Mouse (Mus musculus) ES-E14 (cell line): ENCODE data around the gene Cdkn2aipnl. TPM values are rescaled to one million over a fixed set of nuclear protein-coding genes. Genes with fewer than 3 reads are reported as not detected.

ENCODE experiments used
- DNase-seq: peaks from one replicate; pipeline ENCODE4 v3.0.0-alpha.2; 2013; ENCODE audit warnings: low read depth, low spot score
- H3K27ac ChIP-seq: 2 replicates; pipeline ENCODE4 v1.5.1; 2012; ENCODE audit warnings: low read depth, mild to moderate bottlenecking, low read length, moderate library complexity, mixed read lengths; ENCODE audit not compliant: poor library complexity, insufficient read depth, severe bottlenecking
- H3K36me3 ChIP-seq: 2 replicates; pipeline ENCODE4 v1.6.1; 2012; ENCODE audit warnings: mild to moderate bottlenecking, low read length, moderate library complexity, mixed read lengths; ENCODE audit not compliant: control insufficient read depth, poor library complexity, insufficient read depth, severe bottlenecking
- H3K4me1 ChIP-seq, 2 experiments: fragments of 150-350 bp in 1 of 2; sonication (generic) in 1 of 2; 2 replicates each; pipeline ENCODE4 v1.6.1; 2012; ENCODE audit warnings: low read length in 2 of 2, mild to moderate bottlenecking in 1 of 2, mixed read lengths in 1 of 2; ENCODE audit not compliant: control insufficient read depth in 2 of 2, insufficient read depth in 2 of 2, poor library complexity in 1 of 2
- H3K4me3 ChIP-seq, 2 experiments: fragments of 150-350 bp in 1 of 2; sonication (generic) in 1 of 2; 2 replicates each; pipeline ENCODE4 v1.5.1; 2012; ENCODE audit warnings: low read length in 2 of 2, low read depth in 1 of 2, mild to moderate bottlenecking in 1 of 2, mixed read lengths in 1 of 2; ENCODE audit not compliant: insufficient read depth in 1 of 2, poor library complexity in 1 of 2, severe bottlenecking in 1 of 2
- H3K9ac ChIP-seq: 2 replicates; pipeline ENCODE4 v1.6.1; 2012; ENCODE audit warnings: low read depth, mild to moderate bottlenecking, low read length, mixed read lengths; ENCODE audit not compliant: poor library complexity, insufficient read depth, severe bottlenecking
- H3K9me3 ChIP-seq: fragments of 150-350 bp; sonication (generic); 2 replicates; pipeline ENCODE4 v1.6.1; 2012; ENCODE audit warnings: low read depth, mild to moderate bottlenecking, low read length; ENCODE audit not compliant: control insufficient read depth, insufficient read depth
- CHD2 ChIP-seq: IDR thresholded peaks from 2 replicates; pipeline ENCODE4 v1.6.1; 2014; ENCODE audit warnings: mild to moderate bottlenecking, low read depth, low read length, inconsistent platforms
- HCFC1 ChIP-seq: IDR thresholded peaks from 2 replicates; pipeline ENCODE4 v1.6.1; 2012; ENCODE audit warnings: low read length, inconsistent platforms, borderline replicate concordance; ENCODE audit not compliant: insufficient read depth
- MAFK ChIP-seq: IDR thresholded peaks from 2 replicates; pipeline ENCODE4 v1.6.1; 2014; ENCODE audit warnings: mild to moderate bottlenecking, low read depth, low read length, inconsistent platforms; ENCODE audit not compliant: insufficient read depth
- ZC3H11A ChIP-seq: IDR thresholded peaks from 2 replicates; pipeline ENCODE4 v1.6.1; 2012; ENCODE audit warnings: low read depth, mild to moderate bottlenecking, inconsistent platforms, low read length, borderline replicate concordance
- ZNF384 ChIP-seq: IDR thresholded peaks from 2 replicates; pipeline ENCODE4 v1.6.1; 2012; ENCODE audit warnings: low read depth, low read length, inconsistent platforms
- in situ Hi-C, 2 experiments: fragments of 600-800 bp; cut with MboI; formaldehyde crosslinking; loops; one replicate each; pipeline ENCODE4 v1.15.1; 2025; ENCODE audit warnings: low sequenced_read_pairs in 2 of 2, inconsistent platforms in 1 of 2; ENCODE audit not compliant: unreplicated experiment in 2 of 2
- total RNA-seq: library from RNA; depleted of rRNA; stranded (reverse); fragments of 300-350 nt; gene quantifications from 2 replicates; pipeline ENCODE4 v1.2.3, GENCODE M21; 2012; rRNA removed

The Cdkn2aipnl gene
- total RNA-seq = 49.4 and 61.7 TPM in 2 replicates

GRCm38 (mm10) chr11:51967443-51968401, at the start of gene Cdkn2aipnl:
Gene Cdkn2aipnl, plus strand, starts transcription at chr11:51967661.
- Histone ChIP-seq H3K27ac (peak within 1 kb of the TSS; percentile 54), H3K4me1 (peaks cover 0 to 5% of the 10 kb centered on the region in 2 experiments; a peak in 1 of 4 replicates), H3K9me3 (no peaks in the 10 kb centered on the region), H3K4me3 (peak within 1 kb of the TSS; percentile 78 to 85), H3K9ac (peak within 1 kb of the TSS; percentile 88), H3K36me3 (peaks cover 19% of the 10 kb centered on the region)
- in situ Hi-C loops = loop anchor here in 1 of 2 experiments (5.0 kb wide), 1 partner anchor 145 kb away; no protein-coding TSS in a partner anchor
- TF ChIP-seq HCFC1 (peak; percentile 68; the same call in 1 of the 2 replicates), ZNF384 (no peak), ZC3H11A (peak; percentile 63)
- DNase-seq = peak; percentile 95

DNA sequence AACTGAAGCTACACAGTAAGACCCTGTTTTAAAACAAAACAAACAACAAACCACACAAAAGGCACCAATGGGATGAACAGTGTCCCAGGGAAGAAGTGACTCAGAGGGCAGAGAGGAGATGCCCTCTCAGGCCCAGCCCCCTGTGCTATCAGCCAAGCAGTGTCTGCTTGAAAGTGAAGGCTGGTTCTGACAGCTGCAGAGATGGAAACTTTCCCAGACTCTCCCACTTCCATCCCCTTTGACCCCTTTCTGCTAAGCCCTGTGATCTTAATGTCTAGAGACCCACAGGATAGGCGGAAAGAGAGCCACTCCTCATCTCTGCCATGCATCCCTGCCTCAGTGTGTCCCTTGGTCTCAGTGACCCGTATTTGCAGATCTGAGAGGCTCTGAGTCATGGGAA, 49.5 kb upstream of the Cdkn2aipnl start:
- Histone ChIP-seq H3K4me1 (peaks cover 8 to 14% of the 10 kb centered on the region in 2 experiments), H3K9ac (no peak overlapping the region), H3K36me3 (no peaks in the 10 kb centered on the region), H3K4me3 (no peak overlapping the region), H3K27ac (no peak overlapping the region), H3K9me3 (no peaks in the 10 kb centered on the region)
- no peak for DNase-seq
- TF ChIP-seq HCFC1 (no peak), MAFK (no peak), ZNF384 (no peak), ZC3H11A (no peak), CHD2 (no peak)
- in situ Hi-C loops = no loop called here

DNA sequence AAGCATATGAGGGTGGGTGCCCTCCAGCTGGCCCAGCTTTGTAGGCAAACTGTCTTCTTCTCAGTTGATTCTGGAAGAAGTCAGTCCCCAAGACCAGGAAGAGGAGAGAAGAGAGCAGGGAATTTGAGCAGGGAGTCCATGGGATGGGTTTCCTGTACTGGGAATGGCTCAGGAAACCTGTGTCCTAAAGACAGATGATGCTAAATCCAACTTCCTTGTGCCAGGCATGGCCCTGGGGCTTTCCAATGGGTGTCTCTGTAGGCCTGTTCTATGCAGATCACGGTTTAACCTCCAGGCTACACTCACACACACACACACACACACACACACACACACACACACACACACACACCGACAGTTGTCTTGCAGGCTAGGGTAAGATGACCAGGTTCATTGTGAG, 48.9 kb upstream of the Cdkn2aipnl start:
- no peak for TF ChIP-seq ZNF384
- TF ChIP-seq ZC3H11A = no peak
- TF ChIP-seq MAFK = no peak
- no peak for TF ChIP-seq CHD2
- TF ChIP-seq HCFC1 = no peak
- no peak for DNase-seq
- Histone ChIP-seq H3K4me1 (peaks cover 8 to 14% of the 10 kb centered on the region in 2 experiments), H3K4me3 (no peak overlapping the region), H3K27ac (no peak overlapping the region), H3K9me3 (no peaks in the 10 kb centered on the region), H3K36me3 (no peaks in the 10 kb centered on the region), H3K9ac (no peak overlapping the region)
- in situ Hi-C loops = no loop called here

- no peak overlapping the region for H3K4me3 ChIP-seq
- DNase-seq = no peak
- in situ Hi-C loops = no loop called here
- H3K4me1 ChIP-seq = peaks cover 4 to 6% of the 10 kb centered on the region in 2 experiments; a peak in 3 of 4 replicates
- TF ChIP-seq ZC3H11A = no peak
- no peak for TF ChIP-seq CHD2
- no peak for TF ChIP-seq ZNF384
- no peak for TF ChIP-seq HCFC1
- TF ChIP-seq MAFK = no peak
- H3K9me3 ChIP-seq = no peaks in the 10 kb centered on the region
- H3K36me3 ChIP-seq = no peaks in the 10 kb centered on the region
- no peak overlapping the region for H3K9ac ChIP-seq
- no peak overlapping the region for H3K27ac ChIP-seq
Measured at GRCm38 (mm10) chr11:51921355-51922125, 45.9 kb upstream of the Cdkn2aipnl start.
